Mouse (Mus musculus) stomach, embryonic 15.5 days (tissue): ENCODE measurements around the gene Bmyc. TPM values are rescaled to one million over a fixed set of nuclear protein-coding genes. Genes with fewer than 3 reads are reported as not detected.

Source experiments
- ATAC-seq: fragments of 200-750 bp; cut with Nextera tagmentation; 2 replicates; pipeline ENCODE4 v1.8.0; 2017; ENCODE audit warnings: low read depth, moderate number of reproducible peaks, moderate TSS enrichment; ENCODE audit not compliant: insufficient read depth, low FRiP score
- H3K27ac ChIP-seq: fragments of 300-500 bp; sonication (generic); 2 replicates; pipeline ENCODE4 v1.5.1; 2015; ENCODE audit warnings: mild to moderate bottlenecking, inconsistent platforms
- H3K27me3 ChIP-seq: fragments of 300-500 bp; sonication (generic); replicated peaks from 2 replicates; pipeline ENCODE4 v1.6.1; 2015; ENCODE audit warnings: inconsistent platforms
- H3K36me3 ChIP-seq: fragments of 300-500 bp; sonication (generic); 2 replicates; pipeline ENCODE4 v1.6.1; 2015; ENCODE audit warnings: inconsistent platforms
- H3K4me1 ChIP-seq: fragments of 300-500 bp; sonication (generic); 2 replicates; pipeline ENCODE4 v1.6.1; 2015; ENCODE audit warnings: inconsistent platforms
- H3K4me2 ChIP-seq: fragments of 300-500 bp; sonication (generic); 2 replicates; pipeline ENCODE4 v1.6.1; 2015; ENCODE audit warnings: mild to moderate bottlenecking, inconsistent platforms
- H3K4me3 ChIP-seq: fragments of 300-500 bp; sonication (generic); replicated peaks from 2 replicates; pipeline ENCODE4 v1.5.1; 2015; ENCODE audit warnings: inconsistent platforms
- H3K9ac ChIP-seq: fragments of 300-500 bp; sonication (generic); 2 replicates; pipeline ENCODE4 v1.6.1; 2015; ENCODE audit warnings: inconsistent platforms
- H3K9me3 ChIP-seq: fragments of 300-500 bp; sonication (generic); 2 replicates; pipeline ENCODE4 v1.6.1; 2016; ENCODE audit warnings: inconsistent platforms
- WGBS: fragments of 180-500 bp; shearing (Covaris S2); methylation state at CpG from one replicate; pipeline ENCODE4 v1.1.7; 2015; 5-methylcytosine and 5-hydroxymethylcytosine counted together
- polyA plus RNA-seq: library from polyadenylated mRNA; unstranded; fragments of >200 nt; fragmentation: Nextera tagmentation; extraction: Ambion mirVana; gene quantifications from 2 replicates; pipeline ENCODE4 v1.2.1, GENCODE M21; 2015

Bmyc gene
- 79.4 and 83.4 TPM in 2 replicates for polyA plus RNA-seq

DNA sequence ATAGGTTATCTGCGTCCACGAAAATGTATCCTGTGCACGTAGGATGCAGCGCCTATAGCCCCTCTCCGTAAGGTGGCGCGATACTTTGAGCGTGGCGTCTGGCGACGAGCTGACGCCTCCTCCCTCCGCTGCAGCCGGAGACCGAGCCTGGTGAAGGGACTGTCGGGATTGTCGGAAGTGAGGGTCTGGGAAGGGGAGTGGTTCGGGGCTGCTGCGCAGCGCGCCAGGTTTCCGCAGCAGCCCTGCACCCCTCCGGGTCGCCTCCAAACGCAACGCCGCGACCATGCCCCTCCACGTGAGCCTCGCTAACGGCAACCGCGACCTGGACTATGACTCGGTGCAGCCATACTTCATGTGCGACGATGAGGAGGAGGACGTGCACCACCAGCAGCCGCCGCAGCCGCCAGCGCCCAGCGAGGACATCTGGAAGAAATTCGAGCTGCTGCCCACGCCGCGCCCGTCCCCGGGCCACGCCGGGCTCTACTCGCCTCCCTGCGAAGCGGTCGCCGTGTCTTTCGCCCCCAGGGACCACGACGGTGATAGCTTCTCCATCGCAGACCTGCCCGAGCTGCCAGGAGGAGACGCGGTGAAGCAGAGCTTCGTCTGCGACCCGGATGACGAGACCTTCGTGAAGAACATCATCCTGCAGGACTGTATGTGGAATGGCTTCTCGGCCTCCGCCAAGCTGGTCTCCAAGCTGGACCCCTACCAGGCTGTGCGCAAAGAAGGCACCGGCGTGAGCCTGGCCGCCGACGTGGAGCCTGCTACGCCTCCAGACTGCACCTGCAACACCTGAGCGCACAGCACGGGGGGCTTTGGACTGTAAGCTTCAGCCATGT, at the start of gene Bmyc:
Bmyc (plus strand) TSS at position 97 of the 839 bp plus-strand sequence.
- peaks cover 7% of the 10 kb centered on the region; the same call in 1 of the 2 replicates for H3K4me1 ChIP-seq
- peak within 1 kb of the TSS; percentile 72 for H3K27ac ChIP-seq
- H3K9ac ChIP-seq, result peak within 1 kb of the TSS; percentile 65
- no peaks in the 10 kb centered on the region for H3K36me3 ChIP-seq
- WGBS, result under 1% methylated on average over 78 of the region's 78 CpGs
- H3K27me3 ChIP-seq, result no peaks in the 10 kb centered on the region
- peak within 1 kb of the TSS; percentile 75 for H3K4me3 ChIP-seq
- ATAC-seq, result peak; percentile 90
- H3K9me3 ChIP-seq, result no peaks in the 10 kb centered on the region
- peak within 1 kb of the TSS; percentile 84 for H3K4me2 ChIP-seq

DNA sequence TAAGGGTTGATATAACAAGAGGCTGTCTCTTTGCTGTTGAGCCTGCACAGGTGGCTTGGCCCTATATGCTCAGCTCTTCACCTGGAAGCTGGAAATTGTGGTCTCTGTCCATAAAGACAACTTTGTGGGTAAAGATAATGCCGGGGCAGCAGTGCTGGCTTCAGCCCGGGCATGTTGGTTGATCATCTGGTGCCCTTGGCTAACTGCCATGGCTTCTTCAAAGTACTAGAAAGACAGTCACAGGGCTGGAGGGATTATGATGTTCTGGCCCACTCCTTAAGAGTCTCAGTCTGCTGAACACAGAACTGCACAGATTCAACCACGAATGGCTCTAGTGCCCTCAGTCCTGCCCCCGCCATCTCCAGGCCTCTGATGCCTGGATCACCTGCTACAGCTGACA, 49.3 kb upstream of the Bmyc start:
- Histone ChIP-seq H3K4me2 (no peak overlapping the region), H3K4me3 (no peak overlapping the region), H3K27ac (no peak overlapping the region), H3K9ac (no peak overlapping the region), H3K4me1 (no peaks in the 10 kb centered on the region), H3K36me3 (no peaks in the 10 kb centered on the region), H3K27me3 (no peaks in the 10 kb centered on the region), H3K9me3 (no peaks in the 10 kb centered on the region)
- ATAC-seq, result no peak
- 85% methylated on average over 4 of the region's 4 CpGs for WGBS

DNA sequence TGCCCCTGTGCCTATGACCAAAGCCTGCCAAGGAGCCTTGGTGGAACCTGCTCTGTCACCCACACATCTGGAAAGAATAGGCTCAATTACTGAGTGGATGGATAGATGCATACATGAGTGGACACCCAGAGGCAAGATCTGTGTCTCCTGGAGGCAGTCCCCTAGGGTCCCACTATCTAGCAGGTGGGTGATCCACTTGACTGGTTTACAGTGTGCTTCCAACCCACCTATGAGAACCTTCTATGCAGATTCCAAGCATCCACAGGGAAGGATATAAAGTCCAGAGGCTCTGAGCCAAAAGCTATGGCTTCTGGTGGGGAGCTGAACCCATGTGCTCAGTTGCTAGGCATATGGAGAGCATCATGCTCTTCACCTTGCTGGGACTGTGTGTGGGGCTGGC, 48.9 kb upstream of the Bmyc start, which contains the start of gene Lcn5:
Lcn5 (plus strand) TSS at position 301 of the 400 bp plus-strand sequence.
- Histone ChIP-seq H3K27me3 (no peaks in the 10 kb centered on the region), H3K9me3 (no peaks in the 10 kb centered on the region), H3K27ac (no peak within 1 kb of the TSS), H3K4me1 (no peaks in the 10 kb centered on the region), H3K4me2 (no peak within 1 kb of the TSS), H3K4me3 (no peak within 1 kb of the TSS), H3K36me3 (no peaks in the 10 kb centered on the region), H3K9ac (no peak within 1 kb of the TSS)
- no peak for ATAC-seq

DNA sequence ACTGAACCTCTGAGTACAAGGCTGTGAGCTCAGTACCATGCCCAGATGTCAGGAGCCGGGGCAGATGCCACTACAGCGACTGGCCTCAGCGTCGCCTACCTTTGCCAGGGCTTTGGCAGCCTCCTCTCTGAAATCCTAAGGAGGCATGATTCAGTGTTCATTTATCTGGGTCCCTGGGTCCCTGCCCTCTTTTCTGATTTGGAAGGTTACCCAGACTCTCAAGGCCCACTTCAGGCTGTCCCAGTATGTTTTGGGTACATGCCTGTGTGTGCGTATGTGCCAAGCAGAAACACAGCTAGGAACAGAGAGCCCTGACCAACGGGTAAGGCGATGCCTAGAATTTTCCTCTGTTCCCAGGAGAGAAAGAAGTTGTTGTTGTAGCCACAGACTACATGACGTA, 46.3 kb upstream of the Bmyc start:
- Histone ChIP-seq H3K36me3 (no peaks in the 10 kb centered on the region), H3K27me3 (no peaks in the 10 kb centered on the region), H3K9me3 (no peaks in the 10 kb centered on the region), H3K4me1 (no peaks in the 10 kb centered on the region), H3K27ac (no peak overlapping the region), H3K4me2 (no peak overlapping the region), H3K9ac (no peak overlapping the region), H3K4me3 (no peak overlapping the region)
- 86% methylated on average over 8 of the region's 8 CpGs for WGBS
- no peak for ATAC-seq

DNA sequence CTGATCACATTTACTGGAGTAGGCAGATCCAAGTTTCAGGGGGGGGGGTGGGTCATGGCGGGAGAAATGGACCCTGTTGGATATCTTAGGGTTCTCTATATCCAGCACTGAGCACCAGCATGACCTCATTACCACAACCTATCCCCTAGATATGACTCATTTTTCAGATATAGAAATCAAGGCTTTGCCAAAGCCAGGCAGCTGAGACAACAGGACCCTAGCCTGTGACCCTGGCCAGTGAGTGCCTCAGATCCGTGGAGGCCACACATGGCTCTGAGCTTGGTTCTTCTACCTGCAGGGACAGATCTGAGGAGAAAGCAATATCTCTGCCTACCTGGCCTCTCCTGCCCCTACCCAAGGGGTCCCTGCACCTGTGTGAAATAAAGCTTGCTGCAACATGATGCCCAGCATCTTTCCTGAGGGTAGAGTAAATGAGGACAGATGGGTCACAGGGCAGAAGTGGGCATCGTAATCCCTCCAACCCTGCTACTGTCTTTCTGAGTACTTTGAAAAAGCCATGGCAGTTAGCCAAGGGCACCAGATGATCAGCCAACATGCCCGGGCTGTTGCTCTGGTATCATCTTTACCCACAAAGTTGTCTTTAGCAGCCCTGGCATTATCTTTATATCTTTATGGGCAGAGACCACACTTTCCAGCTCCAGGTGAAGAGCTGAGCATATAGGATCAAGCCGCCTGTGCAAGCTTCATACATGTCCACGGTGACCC, 45.1 kb upstream of the Bmyc start:
- H3K4me3 ChIP-seq, result no peak overlapping the region
- no peaks in the 10 kb centered on the region for H3K4me1 ChIP-seq
- H3K9me3 ChIP-seq, result no peaks in the 10 kb centered on the region
- no peak overlapping the region for H3K9ac ChIP-seq
- H3K36me3 ChIP-seq, result no peaks in the 10 kb centered on the region
- no peak for ATAC-seq
- H3K27me3 ChIP-seq, result no peaks in the 10 kb centered on the region
- H3K4me2 ChIP-seq, result no peak overlapping the region
- 79% methylated on average over 6 of the region's 6 CpGs for WGBS
- no peak overlapping the region for H3K27ac ChIP-seq

DNA sequence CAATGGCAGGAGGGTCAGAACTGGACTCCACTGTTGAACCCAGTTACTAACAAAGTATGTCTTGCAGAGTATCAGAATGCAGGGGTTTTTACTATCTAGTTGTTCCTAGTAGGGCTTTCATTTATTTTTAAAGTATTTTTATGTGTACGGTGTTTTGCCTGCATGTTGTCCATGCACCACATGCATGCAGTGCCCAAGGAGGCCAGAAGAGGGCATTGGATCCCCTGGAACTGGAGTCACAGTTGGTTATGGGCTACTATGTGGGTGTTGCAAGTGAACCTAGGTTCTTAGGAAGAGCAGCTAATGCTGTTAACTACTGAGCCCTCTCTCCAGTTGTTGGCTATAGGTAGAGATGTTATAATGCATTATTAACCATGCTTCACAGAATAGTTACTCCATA, 43.0 kb upstream of the Bmyc start:
- no peaks in the 10 kb centered on the region for H3K36me3 ChIP-seq
- no peak overlapping the region for H3K27ac ChIP-seq
- H3K9me3 ChIP-seq, result no peaks in the 10 kb centered on the region
- H3K4me1 ChIP-seq, result no peaks in the 10 kb centered on the region
- no peak overlapping the region for H3K4me3 ChIP-seq
- WGBS, result 71% methylated on average over 1 of the region's 1 CpGs
- no peak overlapping the region for H3K4me2 ChIP-seq
- no peak overlapping the region for H3K9ac ChIP-seq
- no peaks in the 10 kb centered on the region for H3K27me3 ChIP-seq
- ATAC-seq, result no peak

DNA sequence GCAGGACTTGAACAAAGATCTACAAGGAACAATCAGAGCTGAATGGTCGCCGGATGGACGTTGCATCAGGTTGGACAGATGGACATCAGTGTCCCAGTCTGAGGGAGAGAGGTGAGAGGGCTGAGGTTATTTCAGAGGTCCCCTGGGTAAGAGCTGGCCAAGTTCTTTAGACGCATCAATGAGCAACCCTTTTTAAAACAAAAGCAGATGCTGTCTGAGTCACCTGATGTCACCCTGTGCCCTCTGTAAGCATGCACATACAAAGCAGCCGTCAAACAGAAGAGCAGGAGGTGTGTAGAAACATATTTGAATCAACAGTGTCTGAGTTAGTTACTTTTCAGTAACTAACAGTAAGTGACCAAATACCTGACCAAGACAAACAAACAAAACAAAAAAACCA, 42.4 kb upstream of the Bmyc start:
- no peaks in the 10 kb centered on the region for H3K9me3 ChIP-seq
- no peaks in the 10 kb centered on the region for H3K4me1 ChIP-seq
- no peak for ATAC-seq
- 82% methylated on average over 5 of the region's 5 CpGs for whole genome bisulfite sequencing
- H3K27me3 ChIP-seq, result no peaks in the 10 kb centered on the region
- no peak overlapping the region for H3K4me2 ChIP-seq
- H3K9ac ChIP-seq, result no peak overlapping the region
- H3K36me3 ChIP-seq, result no peaks in the 10 kb centered on the region
- no peak overlapping the region for H3K27ac ChIP-seq
- H3K4me3 ChIP-seq, result no peak overlapping the region

DNA sequence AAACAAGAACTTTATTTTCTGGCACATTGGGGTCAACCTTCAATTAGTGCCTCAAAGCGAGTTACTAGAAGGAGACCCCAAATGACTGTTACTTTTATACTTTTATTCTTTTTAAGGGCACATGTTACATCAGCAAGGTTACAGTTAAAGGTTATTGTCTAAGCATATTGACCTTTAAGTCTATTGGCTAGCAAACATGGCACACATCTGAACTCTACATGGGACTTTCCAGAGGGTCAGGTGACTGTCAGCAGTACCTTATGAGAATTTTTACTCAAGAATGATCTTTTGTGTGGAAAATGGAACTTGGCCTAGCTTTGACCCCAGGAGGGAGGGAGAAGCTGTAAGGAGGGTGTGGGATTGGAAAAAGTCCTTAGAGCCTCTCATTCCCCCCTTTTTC, 40.0 kb upstream of the Bmyc start:
- Histone ChIP-seq H3K9me3 (no peaks in the 10 kb centered on the region), H3K4me3 (no peak overlapping the region), H3K36me3 (no peaks in the 10 kb centered on the region), H3K4me1 (no peaks in the 10 kb centered on the region), H3K27ac (no peak overlapping the region), H3K4me2 (no peak overlapping the region), H3K9ac (no peak overlapping the region), H3K27me3 (no peaks in the 10 kb centered on the region)
- no peak for ATAC-seq
- 65% methylated on average over 1 of the region's 1 CpGs for WGBS

DNA sequence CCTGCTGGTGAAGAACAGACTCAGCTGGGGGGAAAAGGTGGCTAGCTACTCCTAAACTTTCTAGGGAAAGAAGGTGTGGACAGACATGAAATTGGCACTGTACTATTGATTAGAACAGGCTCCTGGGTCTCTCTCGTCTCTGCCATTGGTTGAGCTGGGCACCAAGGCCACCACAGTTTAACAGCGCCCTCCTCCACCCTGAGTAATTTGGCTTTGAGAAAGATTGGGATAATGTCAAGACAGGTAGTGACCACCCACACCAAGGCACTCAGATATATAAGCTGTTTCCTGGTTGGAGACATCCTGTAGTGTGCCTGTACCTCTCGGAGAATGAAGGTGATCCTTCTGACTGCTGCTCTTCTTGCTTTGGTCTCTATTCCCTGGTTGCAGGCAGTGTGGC, 30.1 kb upstream of the Bmyc start, which contains the start of gene Lcn6:
Lcn6 (plus strand) TSS at position 301 of the 400 bp plus-strand sequence.
- no peaks in the 10 kb centered on the region for H3K27me3 ChIP-seq
- H3K4me2 ChIP-seq, result no peak within 1 kb of the TSS
- H3K4me3 ChIP-seq, result no peak within 1 kb of the TSS
- 72% methylated on average over 3 of the region's 3 CpGs for WGBS
- H3K36me3 ChIP-seq, result no peaks in the 10 kb centered on the region
- ATAC-seq, result no peak
- no peaks in the 10 kb centered on the region for H3K4me1 ChIP-seq
- no peaks in the 10 kb centered on the region for H3K9me3 ChIP-seq
- H3K9ac ChIP-seq, result no peak within 1 kb of the TSS
- no peak within 1 kb of the TSS for H3K27ac ChIP-seq

DNA sequence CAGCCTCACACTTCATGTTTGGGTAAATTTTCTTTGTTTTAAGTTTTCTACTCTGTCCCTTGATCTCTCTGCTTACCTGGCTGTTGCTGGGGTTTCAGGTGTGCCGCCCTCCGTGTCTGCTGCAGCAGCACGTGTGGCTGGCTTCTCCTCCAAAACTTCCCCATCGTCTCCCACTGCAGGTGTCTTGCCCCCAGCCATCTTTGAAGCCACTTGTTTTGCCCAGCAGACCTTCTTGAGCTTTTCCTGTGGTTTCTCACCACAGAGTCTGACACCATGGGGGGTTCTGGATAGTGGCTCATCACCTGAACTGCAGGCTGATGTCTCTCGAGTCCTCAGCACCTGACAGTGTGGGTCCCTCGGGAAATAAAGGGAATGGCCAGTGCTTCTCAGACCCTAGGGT, 27.0 kb upstream of the Bmyc start:
- Histone ChIP-seq H3K9ac (no peak overlapping the region), H3K27me3 (no peaks in the 10 kb centered on the region), H3K4me2 (no peak overlapping the region), H3K9me3 (no peaks in the 10 kb centered on the region), H3K27ac (no peak overlapping the region), H3K4me1 (no peaks in the 10 kb centered on the region), H3K4me3 (no peak overlapping the region), H3K36me3 (no peaks in the 10 kb centered on the region)
- 78% methylated on average over 6 of the region's 6 CpGs for WGBS
- ATAC-seq, result no peak

DNA sequence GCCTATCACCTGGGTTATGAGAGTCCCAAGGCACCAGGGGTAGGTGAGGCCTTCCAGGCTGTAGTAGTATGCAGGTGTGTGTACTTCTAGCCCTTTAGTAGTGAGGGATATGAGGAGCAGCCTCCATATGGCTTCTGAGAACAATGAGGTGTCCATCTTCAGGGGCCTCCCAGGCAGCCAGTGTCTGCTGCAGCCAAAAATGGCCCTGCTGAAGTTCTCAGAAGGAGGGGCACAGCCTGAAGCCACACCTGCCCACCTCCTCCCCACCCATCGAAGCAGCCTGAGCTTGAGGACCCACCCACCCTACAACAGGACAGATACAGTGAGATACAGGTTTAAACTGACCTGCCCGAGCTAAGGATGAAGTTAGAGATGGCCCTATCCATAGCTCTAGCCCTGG, 24.1 kb upstream of the Bmyc start, which contains the start of gene Lcn10:
Lcn10 (plus strand) TSS at position 301 of the 400 bp plus-strand sequence.
- Histone ChIP-seq H3K4me2 (no peak within 1 kb of the TSS), H3K4me1 (no peaks in the 10 kb centered on the region), H3K36me3 (no peaks in the 10 kb centered on the region), H3K27me3 (no peaks in the 10 kb centered on the region), H3K9me3 (no peaks in the 10 kb centered on the region), H3K27ac (no peak within 1 kb of the TSS), H3K4me3 (no peak within 1 kb of the TSS), H3K9ac (no peak within 1 kb of the TSS)
- 73% methylated on average over 2 of the region's 2 CpGs for WGBS
- ATAC-seq, result no peak

DNA sequence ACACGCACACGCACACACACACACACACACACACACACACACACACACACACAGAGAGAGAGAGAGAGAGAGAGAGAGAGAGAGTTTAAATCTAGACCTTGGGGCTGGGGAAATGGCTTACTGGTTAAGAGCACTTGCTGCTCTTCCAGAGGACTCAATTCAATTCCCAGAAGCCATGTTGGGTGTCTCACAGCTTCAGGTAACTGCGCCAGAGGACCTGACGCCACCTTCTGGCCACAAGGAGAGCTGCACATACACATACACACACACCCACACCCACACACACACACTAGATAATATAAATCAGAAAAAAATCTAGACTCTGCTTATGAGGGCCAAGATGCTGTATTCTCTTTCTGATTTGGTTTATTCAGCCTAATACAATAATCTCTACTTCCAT, 19.6 kb upstream of the Bmyc start:
- H3K36me3 ChIP-seq, result no peaks in the 10 kb centered on the region
- no peaks in the 10 kb centered on the region for H3K27me3 ChIP-seq
- ATAC-seq, result no peak
- no peak overlapping the region for H3K9ac ChIP-seq
- no peak overlapping the region for H3K27ac ChIP-seq
- H3K9me3 ChIP-seq, result no peaks in the 10 kb centered on the region
- 65% methylated on average over 4 of the region's 4 CpGs for WGBS
- no peak overlapping the region for H3K4me2 ChIP-seq
- H3K4me3 ChIP-seq, result no peak overlapping the region
- no peaks in the 10 kb centered on the region for H3K4me1 ChIP-seq
